Mouse (Mus musculus): ENCODE data around the gene Sdk2.
A peak's percentile ranks its signal among the peaks of the same experiment; 100 is the strongest.

Gene Sdk2

DNA sequence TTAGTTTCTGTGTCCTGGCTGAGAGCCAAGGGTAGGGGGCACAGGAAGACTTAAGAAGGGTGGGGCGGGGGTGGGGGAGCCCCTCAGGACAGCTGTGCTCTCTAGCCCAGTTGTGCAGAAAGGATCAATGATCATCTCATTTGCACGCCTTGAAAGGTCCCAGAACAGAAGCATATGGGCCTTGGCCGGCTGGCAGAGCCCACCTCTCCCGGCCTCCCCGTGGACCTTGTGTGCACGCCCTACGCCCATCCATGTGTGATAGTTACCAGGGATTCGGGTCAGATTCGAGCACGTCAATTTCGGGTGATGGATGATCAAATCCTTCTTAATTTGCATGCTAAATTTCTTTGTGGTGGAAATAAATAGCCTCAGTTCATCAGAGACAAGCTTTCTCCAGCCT is 136.7 kb downstream of the Sdk2 start:
- no peak for DNase-seq (ENCODE audit: low spot score in 2 of 2)

DNA sequence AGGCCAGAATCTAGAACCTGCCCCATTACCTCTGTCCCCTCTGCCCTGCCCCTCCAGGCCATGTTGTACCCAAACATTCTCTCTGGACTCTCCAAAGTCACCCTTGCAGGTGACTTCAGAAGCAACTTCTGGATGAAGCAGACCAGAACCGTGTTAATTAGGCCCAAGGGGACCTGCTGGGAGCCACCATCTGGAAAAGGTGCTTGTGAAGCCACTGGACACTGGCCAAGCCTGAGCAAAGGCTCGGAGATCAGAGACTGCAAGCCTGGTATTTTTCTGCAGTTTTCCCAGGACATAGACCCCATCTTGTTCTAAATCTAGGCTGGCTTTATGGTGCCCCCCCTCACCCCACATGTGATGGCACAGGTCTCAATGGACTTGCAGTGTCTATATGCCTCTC is 138.0 kb downstream of the Sdk2 start:
- DNase-seq (ENCODE audit: low spot score in 2 of 2) = no peak

DNA sequence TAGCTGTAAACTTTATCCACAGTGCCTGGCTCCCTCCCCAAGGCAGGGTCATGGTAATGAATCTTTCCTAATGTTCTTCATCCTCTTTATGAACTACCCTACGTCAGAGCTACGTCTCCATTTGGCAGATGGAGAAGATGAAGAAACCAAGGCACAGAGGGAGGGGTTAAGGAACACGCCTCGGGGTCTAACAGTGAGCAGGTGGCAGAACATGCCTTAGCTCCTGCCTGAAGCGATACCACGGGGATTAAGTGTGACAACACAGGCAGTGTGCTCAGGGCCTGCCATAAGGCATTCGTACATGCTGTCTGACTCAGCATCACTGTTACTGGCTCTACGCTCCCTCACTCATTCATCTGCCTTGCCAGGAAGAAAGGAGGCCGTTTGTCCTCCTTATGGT is 138.6 kb downstream of the Sdk2 start:
- no peak for DNase-seq (ENCODE audit: low spot score in 2 of 2)

DNA sequence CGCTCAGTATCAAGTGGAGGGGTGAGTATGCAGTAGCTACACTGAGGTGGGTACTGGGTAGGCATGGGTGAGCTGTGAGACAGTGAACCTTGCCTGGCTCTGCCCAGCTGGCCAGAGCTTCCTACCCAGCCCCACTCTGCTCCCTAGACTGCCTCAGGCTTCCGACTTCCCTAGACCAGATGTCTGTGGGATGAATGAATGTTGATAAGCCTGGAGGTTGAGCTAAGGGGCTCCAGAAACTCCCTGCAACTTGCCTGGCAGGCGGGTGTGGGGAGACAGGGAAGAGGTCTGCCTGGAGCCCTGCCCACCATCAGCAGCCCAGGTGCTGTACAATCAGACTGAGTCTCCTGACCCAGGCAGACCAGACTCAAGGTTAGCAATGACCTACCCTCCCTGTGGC is 139.0 kb downstream of the Sdk2 start:
- DNase-seq (ENCODE audit: low spot score in 2 of 2) = no peak

DNA sequence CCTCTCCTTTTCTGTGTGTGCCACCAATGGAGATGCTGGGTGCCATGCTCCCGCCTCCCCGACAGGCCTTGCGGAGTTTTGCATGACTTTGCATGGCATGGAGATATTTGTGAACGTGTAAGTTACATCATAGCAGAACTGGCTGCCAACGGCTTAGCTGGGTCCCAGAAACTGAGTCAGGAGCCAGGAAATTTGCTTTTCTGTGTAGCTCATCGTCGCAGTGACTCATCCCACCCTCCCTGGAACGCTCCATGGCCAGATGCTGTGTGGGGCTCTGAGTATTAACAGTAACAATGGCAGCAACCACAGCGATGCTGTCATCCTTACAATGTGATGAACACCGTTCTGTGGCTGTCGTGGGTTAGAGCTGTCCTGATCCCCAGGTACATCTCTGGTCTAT is 139.6 kb downstream of the Sdk2 start:
- DNase-seq (ENCODE audit: low spot score in 2 of 2) = peak in 1 of 2 experiments; percentile 16

DNA sequence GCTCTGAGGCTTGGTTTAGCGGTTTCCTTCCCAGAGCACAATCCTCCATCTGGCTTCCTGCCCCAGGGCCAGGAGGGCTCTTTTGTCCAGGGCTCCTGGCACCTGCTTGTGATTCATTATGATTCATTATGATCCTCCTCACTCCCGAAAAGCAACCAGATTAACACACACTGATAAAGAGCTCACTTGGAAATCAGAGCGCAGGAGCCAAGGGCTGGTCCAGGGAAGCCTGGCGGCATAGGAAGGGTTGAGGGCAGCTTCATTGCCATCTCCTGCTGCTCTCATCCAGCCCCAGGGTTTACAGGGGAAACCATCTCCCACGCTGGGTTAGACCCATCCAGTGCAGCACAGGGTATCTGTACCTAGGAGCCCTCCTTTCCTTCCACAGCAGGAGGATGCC is 143.7 kb downstream of the Sdk2 start:
- DNase-seq (ENCODE audit: low spot score in 2 of 2) = no peak

DNA sequence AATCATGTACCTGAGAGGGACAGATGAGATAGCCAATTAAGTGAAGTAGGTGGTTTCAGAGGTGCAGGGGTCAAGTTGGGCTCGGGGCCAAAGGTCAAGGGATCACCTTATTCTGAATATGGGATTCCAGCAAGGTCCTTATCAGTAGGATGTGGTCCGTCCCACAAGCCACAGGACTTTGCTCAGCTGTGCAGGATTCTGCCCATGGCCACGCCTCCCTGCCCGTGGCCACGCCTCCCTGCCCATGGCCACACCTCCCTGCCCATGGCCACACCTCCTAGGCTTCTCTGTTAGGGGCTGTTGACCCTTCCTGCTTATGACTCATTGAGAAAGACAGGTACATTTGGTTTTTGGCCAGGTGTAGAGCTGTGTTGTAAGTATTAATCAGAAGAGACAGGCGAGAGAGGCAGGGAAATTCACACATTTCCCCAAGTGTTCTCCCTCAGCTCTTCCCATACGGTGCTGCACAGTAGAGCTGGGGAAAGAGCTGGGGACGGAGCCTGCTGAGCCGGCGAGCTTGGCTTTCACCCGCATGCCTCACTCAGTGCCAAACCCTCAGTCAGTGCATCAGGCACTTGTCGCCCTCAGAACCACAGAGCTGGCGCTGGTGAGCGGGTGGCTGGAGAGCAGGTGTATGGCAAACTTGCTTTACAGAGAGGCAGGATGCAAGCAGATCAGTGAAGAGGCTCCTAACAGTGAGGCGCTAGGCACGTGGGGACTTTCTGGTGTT is 163.6 kb downstream of the Sdk2 start:
- DNase-seq (ENCODE audit: low spot score in 2 of 2) = no peak

DNA sequence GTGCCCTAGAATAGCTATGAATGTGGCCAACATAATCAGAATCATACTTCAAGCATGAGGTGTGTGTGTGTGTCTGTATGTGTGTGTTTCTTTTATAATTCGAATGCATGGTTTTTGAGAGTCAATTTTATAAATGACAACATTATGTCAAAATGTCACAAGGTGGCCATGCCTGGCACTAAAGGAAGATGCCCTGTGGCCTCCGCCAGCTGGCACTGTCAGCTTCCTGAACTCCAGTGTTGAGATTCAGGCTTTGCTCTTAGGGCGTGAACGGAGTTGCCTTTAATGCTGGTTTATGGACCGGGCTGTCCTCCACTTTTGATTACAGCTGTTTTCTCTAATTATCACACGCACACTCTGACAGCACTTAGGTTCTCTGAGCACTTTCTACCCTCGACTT is 164.9 kb downstream of the Sdk2 start:
- no peak for DNase-seq (ENCODE audit: low spot score in 2 of 2)

DNA sequence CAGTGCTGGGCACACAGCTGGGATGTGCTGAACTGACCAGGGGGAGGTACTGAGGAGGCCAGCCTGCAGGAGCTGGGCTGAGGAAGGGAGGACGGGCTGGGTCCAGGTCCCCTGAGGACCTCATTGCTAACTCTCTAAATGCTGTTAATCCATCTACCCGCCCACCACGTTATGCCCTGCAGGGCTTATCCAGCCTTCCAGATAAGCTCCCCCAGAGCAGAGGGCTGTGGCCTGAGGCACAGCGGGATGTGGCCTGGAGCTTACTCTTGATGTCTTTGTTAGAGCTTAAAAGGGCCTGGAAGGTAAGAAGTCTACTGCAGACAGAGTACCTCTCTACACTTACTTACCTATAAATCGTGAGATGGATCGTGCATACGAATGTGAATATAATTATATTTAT is 168.2 kb downstream of the Sdk2 start:
- DNase-seq (ENCODE audit: low spot score in 2 of 2) = no peak

DNA sequence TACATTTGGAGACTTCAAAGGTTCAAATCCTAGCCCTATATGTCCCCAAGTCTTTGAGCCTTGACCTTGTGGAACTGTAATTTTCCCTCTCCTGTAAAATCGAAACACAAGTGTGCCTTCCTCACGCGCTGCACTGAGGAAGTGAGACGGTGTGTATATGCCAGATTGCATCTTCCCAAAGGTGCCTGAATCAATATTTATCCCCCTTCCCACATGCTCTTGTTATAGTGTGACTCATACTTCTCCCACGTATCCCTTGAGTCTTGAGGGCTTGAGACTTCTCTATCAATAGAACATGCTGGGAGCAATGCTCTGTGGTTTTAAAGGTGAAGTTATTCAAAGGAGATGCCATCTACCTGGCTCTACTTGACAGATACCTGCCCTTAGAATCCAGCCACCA is 170.8 kb downstream of the Sdk2 start:
- DNase-seq (ENCODE audit: low spot score in 2 of 2) = no peak

DNA sequence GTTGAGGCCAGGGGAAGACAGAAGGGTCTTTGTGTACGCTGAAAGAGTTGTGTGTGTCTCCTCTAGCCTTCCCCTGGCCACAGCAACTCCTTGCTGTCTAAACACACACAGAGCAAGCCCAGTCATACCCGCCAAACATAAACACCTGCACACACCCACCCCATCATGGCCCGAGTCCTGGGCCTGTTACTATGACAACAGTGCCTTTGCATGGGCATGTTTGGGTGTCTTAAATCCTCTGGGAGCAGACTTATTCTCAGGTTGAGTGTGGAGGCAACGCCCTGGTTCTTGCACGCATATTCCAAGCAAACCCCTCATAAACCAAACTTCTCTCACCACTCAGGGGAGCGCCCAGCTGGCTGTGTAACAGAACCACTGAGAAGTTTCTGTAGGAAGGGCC is 173.9 kb downstream of the Sdk2 start:
- no peak for DNase-seq (ENCODE audit: low spot score in 2 of 2)

DNA sequence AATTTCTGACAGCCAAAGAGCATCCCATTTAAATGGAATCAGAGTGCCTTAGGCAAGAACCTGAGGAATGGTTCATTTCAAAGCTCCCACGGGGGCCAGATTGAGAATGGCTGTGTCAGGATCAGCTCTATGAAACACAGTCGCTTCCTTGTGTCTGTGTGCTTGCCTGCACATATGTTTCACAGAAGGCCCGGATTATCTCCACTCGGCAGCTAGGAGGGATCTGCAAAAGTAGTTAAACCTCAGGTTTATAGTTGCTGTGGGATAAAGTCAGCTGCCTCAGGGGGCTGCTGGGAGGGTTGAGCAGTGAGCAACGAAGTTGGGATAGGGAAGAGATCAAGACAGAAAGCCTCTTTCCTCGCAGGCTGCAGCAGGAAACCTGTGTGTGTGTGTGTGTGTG is 174.8 kb downstream of the Sdk2 start:
- no peak for DNase-seq (ENCODE audit: low spot score in 2 of 2)

DNA sequence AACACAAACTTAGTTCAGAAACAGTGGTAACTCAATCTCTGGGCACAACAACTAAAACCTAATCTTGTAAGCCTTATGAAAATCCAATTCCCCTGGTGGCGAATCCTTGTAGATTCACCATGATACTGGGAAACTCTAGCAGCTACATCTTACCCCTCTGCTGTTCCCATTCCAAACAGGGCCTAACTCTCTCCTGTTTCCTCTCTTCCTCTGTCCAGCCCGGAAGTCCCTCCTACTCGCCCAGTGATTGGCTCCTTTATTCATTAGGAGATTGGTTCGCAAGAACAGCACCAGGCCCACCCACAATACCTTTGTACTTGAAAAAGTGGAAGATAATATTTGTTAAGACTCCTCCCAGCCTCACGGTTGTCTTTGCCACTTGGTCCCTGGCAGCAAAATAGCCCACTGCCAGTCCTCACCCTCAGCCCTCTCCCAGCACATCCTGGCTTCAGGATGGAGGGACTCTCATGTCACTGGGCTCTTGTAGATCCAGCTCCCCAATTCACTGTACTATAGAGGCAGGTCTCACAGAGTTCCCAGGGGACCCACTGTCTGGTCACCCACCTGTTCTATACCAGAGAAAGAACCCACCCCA is 178.6 kb downstream of the Sdk2 start:
- DNase-seq (ENCODE audit: low spot score in 2 of 2) = no peak

DNA sequence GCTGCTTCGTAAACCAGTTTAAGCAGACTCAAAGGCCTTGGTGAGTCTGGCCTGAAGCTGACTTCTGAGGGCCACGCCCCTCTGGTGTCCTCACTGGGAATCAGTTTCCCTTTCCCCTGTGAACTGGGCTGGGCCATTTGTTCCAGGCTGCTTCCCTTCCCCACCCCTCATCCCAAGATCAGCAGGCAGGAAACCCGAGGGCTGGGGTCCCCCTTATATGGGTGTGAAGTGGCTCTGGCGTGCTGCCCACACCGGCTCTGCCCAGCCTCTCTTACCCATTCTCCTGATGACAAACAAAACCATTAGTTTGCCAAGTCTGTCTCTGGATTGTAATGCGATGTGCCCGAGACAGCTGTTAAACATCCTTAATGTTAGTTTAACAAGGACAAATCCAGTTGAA is 180.5 kb downstream of the Sdk2 start:
- DNase-seq (ENCODE audit: low spot score in 2 of 2) = no peak

DNA sequence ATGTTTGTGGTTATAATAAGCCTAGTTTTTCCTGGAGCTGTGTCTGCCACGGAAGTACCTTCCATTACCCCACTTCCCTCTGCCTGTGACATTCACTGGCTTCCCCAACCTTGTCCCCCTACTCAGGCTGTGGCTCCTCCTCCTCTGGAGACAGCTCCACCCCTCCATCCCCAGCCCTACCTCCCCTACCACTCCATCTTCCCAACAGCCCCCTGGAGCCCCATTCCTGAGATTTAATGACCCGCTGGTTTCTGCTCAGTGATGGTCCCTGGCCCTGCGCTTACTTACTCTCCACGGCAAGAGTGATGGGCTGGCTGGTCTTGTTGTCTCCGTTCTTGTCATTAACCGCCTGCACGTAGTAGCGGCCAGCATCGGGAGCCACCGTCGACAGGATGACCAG is 181.9 kb downstream of the Sdk2 start:
- no peak for DNase-seq (ENCODE audit: low spot score in 2 of 2)

DNA sequence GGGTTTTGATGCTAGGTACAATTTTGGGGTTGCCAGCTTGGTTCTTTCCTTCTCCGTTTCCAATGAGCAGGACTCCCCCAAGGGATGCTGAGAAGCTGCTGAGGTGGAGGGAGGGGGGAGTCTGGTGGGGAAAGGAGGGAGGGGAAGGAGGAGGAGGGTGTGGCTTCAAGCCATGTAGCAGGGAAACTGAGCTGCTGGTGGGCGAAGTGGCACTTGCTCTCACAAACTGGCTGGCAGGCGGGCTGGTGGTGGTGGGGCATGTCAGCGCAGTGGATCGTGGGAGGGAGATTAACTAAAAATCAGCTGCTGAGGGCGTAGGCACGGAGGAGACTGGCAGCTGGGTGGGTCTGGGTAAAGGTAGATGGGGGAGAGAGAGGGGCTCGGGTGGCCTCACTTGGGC is 183.8 kb downstream of the Sdk2 start:
- no peak for DNase-seq (ENCODE audit: low spot score in 2 of 2)

DNA sequence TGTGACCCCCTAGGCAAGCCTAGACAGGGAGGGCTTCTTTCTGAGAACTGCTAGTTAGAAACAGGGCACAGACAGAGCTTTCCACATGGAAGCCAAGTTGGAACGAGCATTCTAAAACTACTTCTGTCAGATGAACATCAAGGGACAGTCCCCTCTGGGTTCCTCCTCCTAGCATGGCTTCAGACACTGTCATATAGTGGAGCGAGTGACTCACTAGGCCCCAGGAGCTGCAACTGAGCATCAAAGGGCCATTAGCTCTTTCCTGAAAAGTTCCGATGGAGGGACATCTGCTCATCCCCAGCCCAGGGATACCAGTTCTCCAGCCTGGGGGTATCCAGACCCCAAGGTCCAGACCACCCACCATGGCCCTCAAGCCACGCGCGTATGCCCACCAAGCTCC is 185.0 kb downstream of the Sdk2 start:
- no peak for DNase-seq (ENCODE audit: low spot score in 2 of 2)

DNA sequence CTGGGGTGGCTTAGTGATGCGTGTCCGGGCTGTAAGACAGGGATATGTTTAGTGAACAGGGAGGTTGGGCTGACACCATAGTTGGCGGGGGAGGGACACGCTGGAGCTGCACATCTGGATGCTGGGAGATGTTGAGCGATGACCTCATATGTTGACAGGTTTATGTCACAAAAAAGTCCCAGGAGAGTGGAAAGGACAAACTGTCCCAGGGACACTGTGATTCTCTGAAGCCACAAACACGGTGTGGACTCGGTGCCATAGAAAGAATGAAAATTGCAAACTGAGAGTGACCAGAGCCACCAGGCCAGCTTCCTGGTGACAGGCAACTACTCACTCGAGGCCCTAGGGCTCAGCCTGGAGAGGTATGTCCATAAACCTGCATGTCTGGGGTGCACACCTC is 199.8 kb downstream of the Sdk2 start:
- DNase-seq (ENCODE audit: low spot score in 2 of 2) = no peak

DNA sequence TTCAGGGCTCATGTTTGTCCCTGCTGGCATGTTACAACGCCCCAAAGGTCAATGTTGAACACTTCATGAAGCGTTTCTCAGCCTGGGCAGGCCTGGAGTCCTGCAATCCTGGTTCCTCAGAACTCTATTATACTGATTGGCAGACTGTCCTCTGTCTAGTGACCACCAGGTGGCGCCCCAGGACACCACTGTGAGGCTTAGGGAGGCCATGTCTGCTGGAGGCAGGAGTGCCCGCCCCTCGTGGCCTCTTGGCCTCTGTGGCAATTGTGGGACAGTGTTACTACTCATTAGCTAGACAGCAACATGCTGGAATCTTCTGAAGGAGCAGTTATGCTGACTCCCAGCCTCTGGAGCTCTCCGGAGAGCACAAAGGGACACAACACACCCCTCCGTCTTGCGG is 201.2 kb downstream of the Sdk2 start:
- peak; percentile 47 to 70 for DNase-seq (ENCODE audit: low spot score in 2 of 2)

DNA sequence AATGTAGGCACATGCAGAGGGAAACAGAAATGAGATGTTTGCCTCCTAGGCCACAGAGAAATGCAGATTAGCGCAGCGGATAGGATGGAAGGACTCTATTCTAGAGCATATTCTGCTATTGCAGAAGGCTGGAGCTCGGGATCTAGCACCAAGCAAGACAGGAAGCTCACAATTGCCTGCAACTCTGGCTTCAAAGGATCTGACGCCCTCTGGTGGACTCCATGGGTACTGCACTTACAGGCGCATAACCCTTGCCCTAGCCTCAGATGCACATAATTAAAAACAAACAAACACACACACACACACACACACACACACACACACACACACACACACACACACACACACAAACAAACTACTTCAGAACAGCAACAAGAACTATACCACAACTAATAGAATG is 203.4 kb downstream of the Sdk2 start:
- DNase-seq (ENCODE audit: low spot score in 2 of 2) = no peak

DNA sequence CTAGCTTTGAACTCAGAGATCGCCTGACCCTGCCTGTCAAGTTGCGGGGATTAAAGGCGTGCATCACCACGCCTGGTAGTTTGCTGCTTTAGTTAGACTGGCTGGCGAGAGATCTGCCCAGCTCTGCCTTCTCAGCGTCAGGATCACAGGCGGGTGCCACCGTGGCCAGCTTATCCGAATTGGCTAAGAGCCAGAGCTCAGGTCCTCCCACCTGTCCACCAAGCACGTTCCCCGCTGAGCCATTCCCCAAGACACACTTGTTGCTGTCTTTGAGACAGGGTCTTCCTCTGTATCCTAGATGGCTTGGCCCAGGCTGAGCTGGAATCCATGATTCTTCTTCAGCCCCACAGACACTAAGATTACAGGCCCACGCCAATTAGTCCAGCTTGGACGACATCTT is 211.2 kb downstream of the Sdk2 start:
- DNase-seq (ENCODE audit: low spot score in 2 of 2) = no peak

DNA sequence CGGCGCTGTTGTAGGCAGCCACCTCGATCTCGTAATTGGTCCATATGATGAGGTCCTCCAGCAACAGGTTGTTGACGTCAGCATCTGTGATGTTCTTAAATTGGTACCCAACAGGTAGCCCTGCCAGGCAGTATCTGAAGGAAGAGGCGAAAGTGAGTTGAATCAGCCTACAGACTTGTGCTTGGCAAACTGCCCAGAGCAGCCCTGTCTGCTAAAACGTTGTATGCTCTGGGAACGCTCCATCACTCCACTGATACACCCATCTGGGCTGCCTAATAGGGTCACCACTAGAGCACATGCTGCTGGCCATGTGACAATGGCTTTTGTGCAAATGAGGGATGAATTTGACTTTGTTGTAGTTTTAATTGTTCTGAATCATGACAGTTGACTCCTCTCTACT is 215.1 kb downstream of the Sdk2 start:
- DNase-seq (ENCODE audit: low spot score in 2 of 2) = no peak

DNA sequence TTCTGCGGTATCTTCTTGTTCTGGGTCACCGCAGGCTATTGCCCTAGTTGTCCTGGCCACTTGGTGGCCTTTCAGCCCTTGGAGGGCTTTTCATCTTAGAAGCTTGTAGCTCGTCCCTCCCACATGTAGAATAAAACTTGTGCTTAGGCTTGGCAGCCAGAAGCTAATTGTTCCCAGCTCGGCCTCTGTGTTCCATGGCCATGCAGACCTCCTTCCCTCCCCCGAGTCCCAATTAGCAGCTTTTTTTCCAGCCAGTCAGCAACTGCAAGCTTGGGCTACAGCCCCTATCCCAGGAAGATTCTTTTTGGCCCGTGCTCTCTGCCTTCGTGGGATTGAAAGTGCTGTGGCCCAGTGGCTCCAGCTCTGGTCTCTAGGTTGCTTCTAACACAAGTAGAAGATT is 217.5 kb downstream of the Sdk2 start:
- DNase-seq (ENCODE audit: low spot score in 2 of 2) = no peak

DNA sequence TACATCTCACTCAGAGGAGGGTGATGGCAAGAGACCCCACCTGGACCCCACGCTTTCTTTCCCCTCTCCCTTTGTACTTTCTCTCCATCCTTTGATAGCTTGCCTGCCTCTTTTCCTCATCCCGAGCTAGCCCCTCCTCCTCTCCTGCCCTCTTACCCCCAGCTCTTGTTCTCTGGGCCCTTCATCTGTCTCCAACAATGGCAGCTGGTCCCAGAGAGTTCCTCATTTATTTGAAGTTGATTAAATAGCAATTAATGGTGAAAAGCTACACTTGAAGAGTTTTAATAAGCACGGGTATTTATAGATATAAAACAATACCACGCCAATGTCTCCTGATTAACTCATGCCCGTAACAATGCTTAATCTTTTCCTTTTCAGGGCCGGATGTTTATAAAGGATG is 222.9 kb downstream of the Sdk2 start:
- no peak for DNase-seq (ENCODE audit: low spot score in 2 of 2)

Measured in heart, adult 9 months (tissue).